Mouse (Mus musculus) kidney, postnatal 0 days (tissue): ENCODE measurements around the gene Zfp981. TPM values are rescaled to one million over a fixed set of nuclear protein-coding genes. Genes with fewer than 3 reads are reported as not detected.
"Not testable (repeated sequence)": the region's sequence is repeated elsewhere in the genome, so short reads cannot be mapped to it uniquely, and the experiment has no call there.

ENCODE experiments used
- ATAC-seq: fragments of 200-750 bp; cut with Nextera tagmentation; replicated peaks from 2 replicates; pipeline ENCODE4 v1.8.0; 2017; ENCODE audit warnings: low read depth, moderate number of reproducible peaks, moderate TSS enrichment, moderate library complexity; ENCODE audit not compliant: low FRiP score
- DNase-seq: peaks from one replicate; pipeline ENCODE4 v3.0.0-alpha.2; 2016; ENCODE audit warnings: low spot score
- H3K27ac ChIP-seq: fragments of 300-500 bp; sonication (generic); 2 replicates; pipeline ENCODE4 v1.5.1; 2014; ENCODE audit warnings: mild to moderate bottlenecking
- H3K27me3 ChIP-seq: fragments of 300-500 bp; sonication (generic); 2 replicates; pipeline ENCODE4 v1.6.1; 2014; ENCODE audit warnings: low read length, mixed read lengths; ENCODE audit not compliant: insufficient read depth
- H3K36me3 ChIP-seq: fragments of 300-500 bp; sonication (generic); 2 replicates; pipeline ENCODE4 v1.6.1; 2014; ENCODE audit warnings: low read length, mixed read lengths; ENCODE audit not compliant: insufficient read depth
- H3K4me1 ChIP-seq: fragments of 300-500 bp; sonication (generic); replicated peaks from 2 replicates; pipeline ENCODE4 v1.6.1; 2014; ENCODE audit warnings: antibody characterized with exemption, low read length, mixed read lengths; ENCODE audit not compliant: insufficient read depth
- H3K4me2 ChIP-seq: fragments of 300-500 bp; sonication (generic); 2 replicates; pipeline ENCODE4 v1.6.1; 2014; ENCODE audit warnings: mild to moderate bottlenecking, low read length, moderate library complexity, mixed read lengths
- H3K4me3 ChIP-seq: fragments of 300-500 bp; sonication (generic); replicated peaks from 2 replicates; pipeline ENCODE4 v1.5.1; 2014; ENCODE audit warnings: low read depth, low read length
- H3K9ac ChIP-seq: fragments of 300-500 bp; sonication (generic); 2 replicates; pipeline ENCODE4 v1.6.1; 2014; ENCODE audit warnings: low read depth, low read length
- H3K9me3 ChIP-seq: fragments of 300-500 bp; sonication (generic); replicated peaks from 2 replicates; pipeline ENCODE4 v1.6.1; 2016; ENCODE audit warnings: low read length, inconsistent platforms, mixed read lengths
- CTCF ChIP-seq: IDR thresholded peaks from 2 replicates; pipeline ENCODE4 v1.5.1; 2016; ENCODE audit warnings: antibody characterized with exemption, low read depth, mild to moderate bottlenecking, moderate library complexity
- WGBS: fragments of 180-500 bp; shearing (Covaris S2); extraction: QIAGEN DNeasy Blood & Tissue Kit; methylation state at CpG from one replicate; pipeline ENCODE4 v1.1.7; 2014; 5-methylcytosine and 5-hydroxymethylcytosine counted together
- polyA plus RNA-seq: library from polyadenylated mRNA; unstranded; fragments of >200 nt; fragmentation: Nextera tagmentation; extraction: Ambion mirVana; gene quantifications from 2 replicates; pipeline ENCODE4 v1.2.1, GENCODE M21; 2015

Zfp981 gene
- polyA plus RNA-seq, 1 experiment from 2014 or later, result 0.07 TPM

DNA sequence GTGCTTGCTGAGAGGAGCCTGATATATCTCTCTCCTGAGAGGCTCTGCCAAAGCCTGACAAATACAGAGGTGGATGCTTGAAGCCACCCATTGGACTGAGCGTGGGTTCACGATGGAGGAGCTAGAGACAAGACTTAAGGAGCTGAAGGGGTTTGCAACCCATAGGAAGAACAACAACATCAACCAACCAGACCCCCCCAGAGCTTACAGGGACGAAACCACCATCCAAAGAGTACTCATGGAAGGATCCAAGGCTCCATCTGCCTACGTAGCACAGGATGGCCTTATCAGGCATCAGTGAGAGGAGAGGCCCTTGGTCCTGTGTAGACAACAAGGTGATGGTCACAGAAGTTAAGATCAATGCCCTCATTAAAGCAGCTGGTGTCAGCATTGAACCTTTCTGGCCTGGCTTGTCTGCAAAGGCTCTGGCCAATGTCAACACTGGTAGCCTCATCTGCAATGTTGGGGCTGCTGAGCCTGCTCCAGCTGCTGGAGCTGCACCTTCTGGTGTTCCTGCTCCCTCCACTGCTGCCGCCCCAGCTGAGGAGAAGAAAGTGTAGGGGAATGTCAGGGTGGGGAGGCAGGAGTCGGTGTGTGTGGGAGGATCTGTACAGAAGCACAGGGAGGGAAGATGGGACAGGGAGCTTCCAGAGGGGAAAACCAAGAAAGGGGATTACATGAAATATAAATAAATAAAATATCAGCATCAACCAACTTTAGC, 21.3 kb upstream of the Zfp981 start:
- not testable (repeated sequence) for H3K4me3 ChIP-seq, H3K36me3 ChIP-seq, H3K4me2 ChIP-seq, DNase-seq, H3K9ac ChIP-seq, H3K27ac ChIP-seq, H3K4me1 ChIP-seq, H3K27me3 ChIP-seq
- WGBS, result 70% methylated on average over 6 of the region's 6 CpGs
- peak; percentile 40; the same call in 1 of the 2 replicates for ATAC-seq
- H3K9me3 ChIP-seq, result peaks cover 58% of the 10 kb centered on the region

GRCm38 (mm10) chr4:146482546-146482945, 19.3 kb upstream of the Zfp981 start:
- not testable (repeated sequence) for H3K27ac ChIP-seq, H3K4me1 ChIP-seq, H3K27me3 ChIP-seq, H3K4me2 ChIP-seq, ATAC-seq, DNase-seq, H3K4me3 ChIP-seq, H3K9ac ChIP-seq, H3K36me3 ChIP-seq
- H3K9me3 ChIP-seq, result peaks cover 48% of the 10 kb centered on the region
- WGBS, result 87% methylated on average over 10 of the region's 10 CpGs

- not testable (repeated sequence) for H3K27ac ChIP-seq, H3K9ac ChIP-seq, H3K27me3 ChIP-seq, H3K4me3 ChIP-seq, H3K4me1 ChIP-seq, DNase-seq, H3K4me2 ChIP-seq, H3K36me3 ChIP-seq
- peak; percentile 52 for ATAC-seq
- H3K9me3 ChIP-seq, result peaks cover 44% of the 10 kb centered on the region
- WGBS, result 71% methylated on average over 13 of the region's 13 CpGs
- peak; percentile 18; the same call in 1 of the 2 replicates for TF ChIP-seq CTCF
These were observed 18.1 kb upstream of the Zfp981 start for GRCm38 (mm10) chr4:146483571-146484280.

DNA sequence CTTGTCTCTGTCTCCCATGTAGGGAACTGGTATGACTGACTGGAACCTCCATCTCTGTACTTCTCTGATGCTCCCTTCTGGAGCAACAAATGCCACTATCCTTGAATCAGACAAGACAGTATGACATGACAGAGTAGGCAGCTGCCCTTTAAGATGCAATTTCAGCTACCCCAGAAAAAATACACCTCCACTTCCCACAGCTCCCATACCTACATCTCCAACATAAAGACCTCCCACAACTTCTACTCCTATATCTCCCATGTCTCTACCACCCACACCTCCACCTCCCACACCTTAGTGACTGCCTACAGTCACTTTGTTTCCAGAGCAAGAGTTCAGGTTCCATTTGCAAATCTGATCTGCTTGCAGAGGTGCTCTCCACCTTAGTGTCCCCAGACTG, 17.2 kb upstream of the Zfp981 start:
- not testable (repeated sequence) for DNase-seq, H3K4me2 ChIP-seq, H3K4me1 ChIP-seq, H3K27me3 ChIP-seq, H3K4me3 ChIP-seq, ATAC-seq, H3K36me3 ChIP-seq, H3K9ac ChIP-seq, H3K27ac ChIP-seq
- H3K9me3 ChIP-seq, result peaks cover 42% of the 10 kb centered on the region

- WGBS, result 69% methylated on average over 6 of the region's 6 CpGs
- H3K4me3 ChIP-seq, H3K36me3 ChIP-seq, H3K27ac ChIP-seq, H3K9ac ChIP-seq, H3K4me2 ChIP-seq, H3K4me1 ChIP-seq, ATAC-seq, H3K27me3 ChIP-seq, DNase-seq: not testable (repeated sequence)
- peaks cover 40% of the 10 kb centered on the region for H3K9me3 ChIP-seq
These were observed 16.5 kb upstream of the Zfp981 start for GRCm38 (mm10) chr4:146485183-146485939.

- not testable (repeated sequence) for H3K9ac ChIP-seq, DNase-seq, H3K4me2 ChIP-seq, H3K36me3 ChIP-seq, H3K4me3 ChIP-seq, H3K27ac ChIP-seq, H3K4me1 ChIP-seq, H3K27me3 ChIP-seq
- ATAC-seq, result peak; percentile 40
- peaks cover 34% of the 10 kb centered on the region for H3K9me3 ChIP-seq
- WGBS, result 66% methylated on average over 1 of the region's 1 CpGs
These were observed 15.1 kb upstream of the Zfp981 start for GRCm38 (mm10) chr4:146486753-146487152.

DNA sequence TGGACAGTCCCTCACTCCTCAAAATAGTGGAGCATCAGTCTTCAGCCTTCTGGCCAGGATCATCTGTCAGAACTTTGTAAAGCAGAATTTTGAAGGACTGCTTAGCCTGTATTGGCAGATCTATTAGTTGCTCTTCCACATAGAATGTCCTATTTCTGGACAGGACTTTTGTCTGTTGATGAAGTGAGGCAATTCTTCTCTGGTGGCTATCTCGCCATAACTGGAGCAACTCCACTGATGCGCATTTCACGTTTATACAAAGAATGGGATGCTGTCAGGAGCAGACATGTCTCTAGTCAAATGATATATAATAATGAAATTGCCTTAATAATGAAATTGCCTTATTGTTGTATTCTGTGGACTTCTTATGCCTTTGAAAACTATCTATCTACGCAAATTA, 12.6 kb upstream of the Zfp981 start:
- not testable (repeated sequence) for H3K27ac ChIP-seq, ATAC-seq, H3K4me3 ChIP-seq, H3K27me3 ChIP-seq, DNase-seq, H3K9ac ChIP-seq, H3K36me3 ChIP-seq, H3K4me2 ChIP-seq, H3K4me1 ChIP-seq
- WGBS, result 75% methylated on average over 4 of the region's 4 CpGs
- H3K9me3 ChIP-seq, result peaks cover 40% of the 10 kb centered on the region

DNA sequence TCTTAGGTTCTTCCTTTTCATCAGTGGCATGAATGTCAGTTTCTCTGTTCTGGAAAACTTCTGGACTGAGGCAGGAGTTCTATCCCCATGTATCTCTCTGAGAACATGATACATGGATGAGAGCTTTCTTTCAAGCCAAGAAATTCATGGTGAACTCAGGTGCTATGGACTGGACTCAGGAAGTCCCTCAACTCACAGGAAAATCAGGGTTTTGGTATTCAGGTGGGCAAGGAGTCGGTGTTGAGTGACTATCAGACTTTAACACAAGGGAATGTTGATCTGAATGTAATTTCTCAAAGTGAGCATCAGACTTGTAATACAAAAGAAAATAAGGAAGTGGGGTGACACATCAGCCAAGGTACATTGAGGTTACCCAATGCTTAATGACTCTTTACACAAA, 9.8 kb upstream of the Zfp981 start:
- not testable (repeated sequence) for H3K4me3 ChIP-seq, H3K4me2 ChIP-seq, H3K27me3 ChIP-seq, H3K36me3 ChIP-seq, H3K4me1 ChIP-seq, H3K27ac ChIP-seq, DNase-seq, ATAC-seq, H3K9ac ChIP-seq
- H3K9me3 ChIP-seq, result peaks cover 43% of the 10 kb centered on the region
- WGBS, result 80% methylated on average over 1 of the region's 1 CpGs
